Mouse (Mus musculus) lung, postnatal 25 days (tissue): ENCODE measurements around the gene Rad51.

Source experiments
- DNase-seq: peaks from one replicate; pipeline ENCODE4 v3.0.0; 2022; ENCODE audit warnings: low spot score

Rad51 gene

DNA sequence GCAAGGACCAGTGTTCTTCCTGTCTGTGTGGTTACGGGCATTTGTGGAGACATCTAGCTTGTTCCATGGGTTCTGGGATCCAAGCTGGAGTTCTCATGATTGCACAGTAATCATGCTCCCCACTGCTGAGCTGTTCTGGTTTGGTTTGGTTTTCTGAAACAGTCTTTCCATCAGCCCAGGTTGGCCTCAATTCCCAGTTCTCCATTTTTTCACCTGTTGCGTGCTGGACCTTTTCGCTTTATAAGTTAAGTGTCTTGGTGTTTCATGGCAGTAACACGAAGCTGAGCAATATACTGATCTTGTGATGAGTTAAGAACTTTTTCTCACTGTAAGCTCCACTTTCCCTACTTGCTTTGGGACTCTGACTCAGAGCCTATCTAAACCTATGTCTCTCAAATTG lies 51.4 kb downstream of the Rad51 start:
- no peak for DNase-seq

DNA sequence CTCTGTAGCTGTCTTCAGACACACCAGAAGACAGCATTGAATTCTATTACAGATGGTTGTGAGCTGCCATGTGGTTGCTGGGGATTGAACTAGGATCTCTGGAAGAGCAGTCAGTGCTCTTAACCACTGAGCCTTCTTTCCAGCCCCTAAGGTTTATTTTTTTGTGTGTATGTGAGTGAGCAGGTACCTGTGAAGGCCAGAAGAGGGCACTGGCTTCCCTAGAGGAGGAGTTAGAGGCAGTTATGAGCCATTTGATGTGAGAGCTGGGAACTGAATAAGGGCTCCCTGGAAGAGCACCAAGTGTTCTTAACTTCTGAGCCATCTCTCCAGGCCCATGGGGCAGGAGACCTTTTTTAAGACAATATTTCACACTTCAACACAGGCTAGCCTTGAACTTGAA lies 52.8 kb downstream of the Rad51 start:
- DNase-seq: no peak

DNA sequence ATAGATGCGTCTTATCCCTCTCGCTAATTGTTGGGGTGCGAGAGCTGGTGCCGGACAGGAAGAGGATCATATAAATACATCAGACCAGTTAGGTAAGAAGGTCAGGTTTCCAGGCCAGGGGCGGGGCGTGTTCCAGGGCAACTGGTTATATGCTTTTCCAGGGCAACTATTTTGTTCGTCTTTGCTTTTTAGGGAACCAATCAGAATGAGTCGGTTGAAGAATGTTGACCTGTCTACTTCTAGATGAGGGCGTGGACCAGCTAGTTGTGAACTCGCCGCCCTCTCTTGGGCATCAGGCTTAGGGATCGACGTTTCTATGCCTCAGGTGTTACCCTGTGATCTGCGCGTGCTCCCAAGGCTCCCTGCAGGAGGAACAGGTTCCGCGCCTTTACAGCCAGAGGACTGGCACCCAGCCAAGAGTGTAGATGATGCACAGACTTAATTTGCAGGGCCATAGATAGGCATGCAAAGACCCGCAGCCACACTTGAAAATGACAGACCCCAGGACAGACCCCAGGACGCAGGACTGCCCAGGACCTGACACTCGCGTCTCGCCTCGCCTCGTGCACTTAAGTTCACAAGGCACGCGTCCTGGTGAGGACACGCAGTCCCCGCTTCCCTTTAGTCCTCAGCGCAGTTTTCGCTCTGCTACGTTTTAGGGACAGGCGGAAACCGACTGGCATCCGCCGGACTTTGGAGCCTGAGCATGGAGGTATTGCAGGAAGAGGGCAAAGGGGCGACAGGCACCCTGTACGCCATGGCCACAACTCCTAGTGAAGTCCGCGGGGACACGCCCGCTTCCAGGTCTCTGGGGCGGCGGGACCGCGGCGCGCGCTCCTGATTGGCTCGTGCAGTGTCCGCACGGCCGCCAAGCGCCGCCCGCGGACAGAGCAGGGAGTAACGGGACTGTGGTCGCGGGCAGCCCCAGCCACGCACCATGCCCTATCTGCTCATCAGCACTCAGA lies 54.6 kb downstream of the Rad51 start, which contains the start of gene Gchfr:
TSS of gene Gchfr (plus strand) at position 873 of the 965 bp plus-strand sequence.
- peak; percentile 59 for DNase-seq

DNA sequence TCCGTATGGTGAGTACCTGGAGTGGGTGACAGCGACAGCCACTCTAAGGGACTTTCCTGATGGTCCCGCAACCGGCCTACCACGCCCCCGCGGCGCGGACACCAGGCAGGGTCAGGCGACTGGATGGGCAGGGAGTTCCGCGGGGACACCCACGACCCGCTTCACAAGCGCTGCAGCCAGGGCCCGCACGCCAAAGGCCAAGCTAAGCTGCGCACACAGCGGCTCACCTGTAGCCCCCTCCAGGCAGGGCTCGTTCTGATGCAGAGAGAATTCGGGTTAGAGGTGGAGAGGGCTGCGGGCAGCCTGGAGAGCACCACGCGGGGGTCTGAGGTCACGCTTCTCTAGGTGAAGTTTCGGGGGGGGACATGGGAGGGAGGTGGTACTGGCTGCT lies 55.3 kb downstream of the Rad51 start:
- no peak for DNase-seq

DNA sequence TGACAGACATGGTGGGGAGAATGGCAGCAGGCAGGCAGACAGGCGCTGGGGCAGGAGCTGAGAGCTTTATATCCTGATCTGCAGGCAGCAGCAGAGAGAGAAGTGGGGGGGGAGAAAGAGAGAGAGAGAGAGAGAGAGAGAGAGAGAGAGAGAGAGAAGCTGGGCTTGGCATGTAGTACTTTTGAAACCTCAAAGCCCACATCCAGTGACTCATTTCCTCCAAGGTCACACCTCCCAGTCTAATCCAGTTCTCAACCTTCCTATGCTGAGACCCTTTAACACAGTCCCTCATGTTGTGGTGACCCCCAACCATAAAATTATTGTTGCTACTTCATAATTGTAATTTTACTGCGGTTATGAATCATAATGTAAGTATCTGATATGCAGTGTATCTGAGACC lies 57.7 kb downstream of the Rad51 start:
- no peak for DNase-seq

DNA sequence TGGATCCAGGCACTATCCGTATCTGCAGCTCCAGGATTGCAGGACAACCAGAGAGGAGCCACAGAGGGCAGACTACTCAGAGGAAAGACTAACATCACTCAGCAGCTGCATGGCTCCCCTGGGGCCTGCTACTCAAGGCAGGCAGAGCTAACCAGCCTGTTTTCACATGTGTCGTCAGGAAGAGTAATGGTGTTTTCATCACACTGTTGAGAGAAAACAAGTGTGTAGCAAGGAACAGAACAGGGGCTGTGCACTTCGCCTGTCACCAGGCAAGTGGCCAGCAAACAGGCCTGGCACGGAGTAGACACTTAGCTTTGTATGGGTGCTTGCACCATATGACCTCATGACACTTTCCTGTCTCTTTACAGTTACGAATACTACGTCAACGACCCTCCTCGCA lies 59.0 kb downstream of the Rad51 start:
- no peak for DNase-seq

DNA sequence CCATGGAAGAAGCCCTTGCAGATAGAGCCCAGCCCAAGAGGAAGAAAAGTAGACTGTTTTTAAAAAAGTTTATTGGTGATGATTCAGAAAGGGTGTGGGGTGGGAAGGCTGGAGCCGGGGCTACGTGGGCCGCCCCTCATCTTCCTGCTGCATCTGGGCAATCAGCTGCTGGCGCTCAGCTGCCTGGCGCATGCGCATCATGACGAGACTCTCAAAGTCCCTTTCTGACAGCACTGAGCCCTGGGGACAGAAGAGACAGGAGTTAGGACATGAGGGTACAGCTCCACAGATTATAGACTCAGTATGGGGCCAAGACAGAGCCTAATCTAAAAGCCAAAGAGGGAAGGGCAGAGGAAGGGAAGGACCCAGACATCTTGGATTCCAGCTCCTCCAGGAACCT lies 59.9 kb downstream of the Rad51 start:
- DNase-seq: no peak

DNA sequence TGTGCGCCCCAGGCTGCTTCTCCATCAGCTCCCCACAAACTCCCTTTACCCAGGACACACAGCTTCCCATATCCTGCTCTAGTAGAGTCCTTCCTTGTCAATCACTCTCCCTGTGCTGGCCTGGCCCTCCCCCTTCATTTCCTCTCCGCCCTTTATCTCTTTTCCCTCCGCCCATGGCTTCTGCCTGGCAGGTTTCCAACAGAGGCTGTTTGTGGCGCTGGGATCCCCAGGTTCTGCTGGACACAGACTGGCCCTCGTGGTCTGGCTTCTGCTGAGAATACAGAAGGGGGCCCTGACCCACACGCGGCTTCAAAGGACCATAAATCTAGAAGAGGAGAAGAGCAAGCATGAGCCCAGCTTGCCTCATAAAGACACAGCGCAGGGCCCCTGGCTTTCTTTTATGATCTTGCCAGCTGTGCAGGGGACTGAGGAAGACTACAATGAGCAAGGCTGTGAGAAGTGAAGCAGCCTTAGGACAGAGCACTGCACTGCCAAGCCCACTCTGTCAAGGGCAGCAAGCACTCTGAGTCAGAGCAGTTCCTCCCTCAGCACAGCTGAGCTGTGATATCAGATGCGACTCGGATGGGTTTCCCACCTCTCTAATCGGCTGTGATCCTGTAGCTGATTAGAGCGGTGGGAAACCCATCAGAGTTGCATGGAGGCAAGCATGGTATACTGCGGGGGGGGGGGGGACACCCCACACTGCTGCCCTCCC lies 60.4 kb downstream of the Rad51 start:
- peak; percentile 76 for DNase-seq

DNA sequence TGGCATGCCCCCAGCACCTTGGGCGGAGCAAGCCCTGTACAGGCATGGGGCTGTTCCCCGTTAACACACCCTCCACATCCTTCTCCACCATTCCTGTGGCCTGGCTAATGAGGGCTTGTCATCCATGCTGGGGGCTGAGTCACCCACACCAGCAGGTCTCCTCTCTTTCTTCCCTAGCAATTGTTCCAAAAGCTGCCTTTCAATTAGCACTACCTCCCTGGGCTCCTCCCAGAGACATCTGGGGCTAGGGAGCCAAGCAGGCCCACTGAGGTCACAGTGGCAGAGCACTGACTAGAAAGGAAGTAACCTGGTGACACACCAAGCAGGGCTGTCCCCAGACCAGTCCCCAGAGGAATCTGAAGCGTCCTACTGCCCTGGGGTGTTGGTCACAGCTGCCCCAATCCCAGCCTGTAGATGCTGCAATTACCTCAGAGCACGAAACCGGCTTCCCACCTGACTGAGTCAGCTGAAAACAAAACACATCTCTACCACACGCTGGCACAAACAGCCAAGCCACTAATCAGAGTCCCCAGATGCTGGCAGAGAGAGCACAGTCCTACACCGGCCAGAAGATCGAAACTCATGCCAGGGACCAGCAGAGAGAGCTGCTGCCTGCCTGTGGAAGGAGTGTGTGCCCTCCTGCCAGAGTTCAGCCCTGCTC lies 61.5 kb downstream of the Rad51 start, which contains the start of gene Gm14137:
TSS of gene Gm14137 (plus strand) at position 519 of the 661 bp plus-strand sequence.
- DNase-seq: no peak

DNA sequence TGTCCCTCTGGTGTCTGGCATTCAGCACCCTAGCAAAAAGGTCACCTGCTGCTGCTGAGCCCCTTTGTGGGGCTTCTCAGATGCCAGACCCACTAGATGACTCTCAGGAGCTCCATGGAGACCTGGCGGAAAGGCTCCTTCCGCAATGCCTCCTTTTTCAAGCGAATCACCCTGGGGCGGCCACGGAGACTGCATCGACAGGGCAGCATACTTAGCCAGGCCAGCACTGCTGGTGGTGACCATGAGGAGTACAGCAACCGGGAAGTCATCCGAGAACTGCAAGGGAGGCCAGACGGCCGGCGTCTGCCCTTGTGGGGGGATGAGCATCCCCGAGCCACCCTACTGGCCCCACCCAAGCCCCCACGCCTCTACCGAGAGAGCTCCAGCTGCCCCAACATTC lies 62.3 kb downstream of the Rad51 start:
- no peak for DNase-seq

DNA sequence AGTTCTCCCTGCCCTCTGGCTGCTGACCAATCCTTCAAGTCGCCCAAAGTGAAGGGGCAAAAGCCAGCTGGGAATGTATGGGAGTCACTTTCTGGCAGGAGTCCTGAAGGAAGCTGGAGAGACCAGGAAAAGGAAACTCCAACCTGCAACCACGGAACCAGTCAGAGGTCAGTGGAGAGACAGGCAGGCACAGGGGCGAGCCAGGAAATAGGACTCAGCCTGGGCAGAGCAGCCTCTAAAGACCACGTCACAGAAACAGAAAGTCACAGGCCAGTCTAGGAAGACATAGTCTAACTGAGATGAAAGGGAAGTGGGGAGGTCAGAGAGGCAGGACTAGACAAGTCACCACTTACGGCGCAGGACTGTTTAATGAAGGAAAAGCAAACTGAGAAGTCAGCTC lies 63.0 kb downstream of the Rad51 start:
- no peak for DNase-seq

DNA sequence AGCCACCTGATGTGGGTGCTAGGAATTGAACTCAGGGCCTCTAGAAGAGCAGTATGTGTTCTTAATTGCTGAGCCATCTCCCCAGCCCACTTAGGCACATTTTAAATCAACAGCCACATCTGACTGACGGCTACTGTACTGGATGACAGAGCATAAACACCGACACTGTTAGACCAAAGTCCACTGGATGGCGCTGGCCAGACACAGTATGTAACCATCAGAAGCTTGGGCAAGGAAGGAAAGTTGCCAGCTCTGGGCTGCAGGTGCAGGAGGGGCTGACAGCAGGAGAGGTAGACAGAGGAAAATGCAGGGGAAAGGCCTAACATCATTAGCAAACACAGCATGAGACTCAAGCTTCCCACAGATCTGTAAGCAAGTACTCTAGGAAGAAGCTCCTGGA lies 64.2 kb downstream of the Rad51 start:
- no peak for DNase-seq

DNA sequence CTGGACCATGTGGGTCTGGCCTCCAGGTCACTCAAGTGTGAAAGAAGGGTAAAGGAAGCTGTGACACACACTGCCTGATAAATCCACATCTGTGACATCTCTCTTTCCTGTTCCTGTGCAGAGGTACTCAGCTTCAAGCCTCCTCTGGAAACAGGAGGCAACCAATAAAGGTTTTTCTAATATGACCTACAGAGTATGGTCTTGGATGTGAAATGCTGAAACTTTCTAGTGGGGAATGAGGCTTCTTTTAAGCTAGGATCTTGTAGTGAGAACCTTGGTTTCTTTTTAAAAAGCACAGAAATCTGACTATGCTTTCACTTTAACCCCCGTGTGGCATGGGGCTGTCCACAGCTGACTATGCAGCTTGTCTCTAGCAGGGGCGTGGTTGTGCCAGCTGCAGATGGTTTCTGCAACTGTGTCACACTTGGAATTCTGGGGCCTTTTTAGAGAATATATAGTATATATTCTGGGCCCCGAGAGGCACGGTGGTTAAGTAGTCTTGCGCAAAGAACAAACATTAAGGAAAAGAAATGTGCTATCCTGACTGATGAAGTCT lies 64.9 kb downstream of the Rad51 start:
- no peak for DNase-seq

DNA sequence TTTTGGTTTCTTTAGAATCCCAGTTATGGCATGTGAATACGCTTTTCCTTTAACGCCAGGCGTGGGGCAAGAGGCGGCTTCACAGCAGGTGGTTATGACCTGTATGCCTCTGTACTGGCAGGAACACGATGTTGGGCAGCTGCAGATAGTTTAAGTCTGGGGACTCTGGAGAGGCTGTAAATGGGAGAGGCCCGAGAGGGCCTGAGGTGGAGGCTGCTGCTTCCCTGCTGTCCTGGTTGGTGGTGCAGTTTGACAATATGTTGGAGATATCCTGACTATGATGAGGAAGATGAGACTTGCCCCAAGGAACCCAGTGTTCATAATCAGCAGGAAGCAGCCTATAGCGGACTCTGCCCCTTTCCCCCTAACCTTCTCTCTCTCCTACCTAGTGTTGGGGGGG lies 70.3 kb downstream of the Rad51 start:
- no peak for DNase-seq

DNA sequence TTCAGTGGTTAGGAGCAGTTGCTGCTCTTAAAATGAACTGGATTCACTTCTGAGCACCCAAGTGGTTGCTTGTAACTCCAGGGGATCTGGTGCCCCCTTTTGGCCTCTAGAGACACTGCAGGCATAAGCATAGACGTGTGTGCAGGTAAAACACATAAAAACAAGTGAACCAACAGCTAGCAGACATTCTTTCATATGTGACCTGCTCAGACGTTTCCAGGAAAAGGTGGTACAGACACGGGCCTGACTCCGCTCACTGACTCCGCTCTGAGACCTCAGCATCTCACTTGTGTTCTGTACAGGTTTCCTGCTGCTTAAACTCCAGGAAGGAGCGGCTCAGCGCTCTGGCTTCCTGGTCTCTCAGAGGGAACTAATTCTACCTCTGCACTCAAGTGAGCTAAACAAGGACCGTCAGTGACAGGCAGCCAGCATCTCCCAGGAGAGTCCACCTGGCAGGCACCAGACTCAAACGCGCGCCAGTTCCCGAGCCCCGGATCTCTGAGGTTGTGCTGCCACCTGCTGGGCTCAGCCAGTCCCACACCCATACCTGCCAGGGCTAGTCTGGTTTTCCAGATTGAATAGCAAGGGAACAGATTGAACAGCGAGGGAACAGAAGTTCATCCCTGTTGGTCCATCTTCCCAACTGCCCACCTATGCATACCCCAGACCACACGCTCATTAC lies 76.6 kb downstream of the Rad51 start:
- peak; percentile 83 for DNase-seq

DNA sequence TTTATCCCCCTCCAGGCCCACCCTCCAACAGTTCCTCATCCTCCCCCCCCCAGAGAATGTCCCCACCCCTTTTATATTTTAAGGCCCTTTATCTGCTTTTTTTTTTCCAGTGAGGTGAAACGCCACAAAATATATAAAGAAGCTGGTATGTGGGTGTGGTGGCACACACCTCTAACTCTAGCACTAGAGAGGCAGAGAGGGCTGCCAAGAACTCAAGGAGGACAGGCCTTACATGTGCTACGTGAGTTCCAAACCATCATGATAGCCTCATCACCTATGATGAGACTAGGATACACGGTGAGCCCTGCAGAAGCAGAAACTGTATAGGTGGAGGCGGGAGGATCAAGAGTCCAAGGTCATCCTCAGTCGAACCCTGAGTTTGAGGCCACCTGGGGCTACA lies 78.4 kb downstream of the Rad51 start:
- DNase-seq: no peak

DNA sequence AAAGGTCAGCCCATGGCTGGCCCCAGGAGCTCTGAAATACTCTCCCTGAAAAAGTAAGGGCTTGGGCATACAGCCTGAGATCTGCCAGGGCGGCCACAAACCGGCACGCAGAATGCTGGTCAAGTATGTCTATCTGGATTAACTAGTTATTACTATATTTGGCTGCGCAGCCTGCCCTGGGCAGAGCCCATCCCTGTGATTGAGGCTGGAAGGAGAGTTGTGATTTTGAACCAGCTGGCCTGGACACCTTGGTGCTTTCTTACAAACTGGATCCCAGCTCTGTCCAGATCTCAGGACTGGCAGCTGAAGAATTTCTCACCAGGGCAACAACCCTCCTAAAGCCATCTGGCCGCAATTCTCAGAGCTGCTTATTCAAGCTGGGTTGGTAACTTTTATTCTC lies 81.5 kb downstream of the Rad51 start:
- DNase-seq: no peak

DNA sequence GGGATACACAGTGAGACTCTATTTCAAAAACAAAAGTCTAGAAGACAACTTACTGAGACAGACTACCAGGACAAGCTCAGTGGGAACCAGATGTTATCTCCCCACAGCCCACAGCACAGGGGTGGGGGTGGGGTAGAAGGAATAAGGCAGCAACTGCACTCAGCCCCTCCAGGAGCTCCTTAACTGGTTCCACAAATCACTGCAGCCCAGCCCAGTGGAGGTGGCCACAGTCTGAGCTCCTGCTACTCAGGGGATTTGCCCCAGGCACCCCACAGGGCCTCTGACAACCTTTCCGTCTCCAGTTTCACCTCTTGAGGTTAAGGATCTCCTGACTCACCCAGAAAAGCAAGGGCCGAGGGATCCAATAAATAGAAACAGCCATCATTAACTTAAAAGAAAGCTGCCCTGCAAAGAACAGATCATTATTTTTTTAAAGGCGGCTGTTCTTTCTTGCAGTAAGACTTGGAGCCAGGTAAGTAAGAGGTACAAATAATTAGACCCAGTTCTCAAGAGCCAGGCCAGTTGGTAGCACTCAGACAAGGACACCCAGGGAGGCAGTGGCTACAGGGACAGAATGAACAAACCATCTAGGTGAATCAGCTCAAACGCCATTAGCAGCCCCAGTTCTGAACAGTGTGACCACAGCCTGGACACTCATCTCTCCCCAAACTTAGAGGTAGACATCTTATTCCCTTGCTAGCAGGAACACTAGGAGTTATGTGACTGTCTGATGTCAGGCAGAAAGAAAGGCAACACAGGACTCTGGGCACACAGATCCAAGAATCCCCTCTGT lies 83.9 kb downstream of the Rad51 start:
- no peak for DNase-seq
